Mouse (Mus musculus) hindbrain, embryonic 13.5 days (tissue): Measurements from ENCODE around the gene 2310011J03Rik. TPM values are rescaled to one million over a fixed set of nuclear protein-coding genes. Genes with fewer than 3 reads are reported as not detected.
"Not testable (repeated sequence)": the region's sequence is repeated elsewhere in the genome, so short reads cannot be mapped to it uniquely, and the experiment has no call there.

ENCODE experiments used
- ATAC-seq: fragments of 200-750 bp; cut with Nextera tagmentation; 2 replicates; pipeline ENCODE4 v1.8.0; 2017; ENCODE audit warnings: moderate TSS enrichment; ENCODE audit not compliant: low FRiP score
- H3K27ac ChIP-seq: fragments of 300-500 bp; sonication (generic); 2 replicates; pipeline ENCODE4 v1.5.1; 2015; ENCODE audit warnings: inconsistent platforms, mild to moderate bottlenecking, moderate library complexity
- H3K27me3 ChIP-seq: fragments of 300-500 bp; sonication (generic); 2 replicates; pipeline ENCODE4 v1.6.1; 2015; ENCODE audit warnings: mild to moderate bottlenecking, inconsistent platforms
- H3K36me3 ChIP-seq: fragments of 300-500 bp; sonication (generic); 2 replicates; pipeline ENCODE4 v1.6.1; 2015; ENCODE audit warnings: mild to moderate bottlenecking, inconsistent platforms
- H3K4me1 ChIP-seq: fragments of 300-500 bp; sonication (generic); replicated peaks from 2 replicates; pipeline ENCODE4 v1.6.1; 2015; ENCODE audit warnings: inconsistent platforms
- H3K4me2 ChIP-seq: fragments of 300-500 bp; sonication (generic); 2 replicates; pipeline ENCODE4 v1.6.1; 2015; ENCODE audit warnings: inconsistent platforms, mild to moderate bottlenecking, moderate library complexity
- H3K4me3 ChIP-seq: fragments of 300-500 bp; sonication (generic); 2 replicates; pipeline ENCODE4 v1.5.1; 2015; ENCODE audit warnings: mild to moderate bottlenecking, inconsistent platforms
- H3K9ac ChIP-seq: fragments of 300-500 bp; sonication (generic); 2 replicates; pipeline ENCODE4 v1.6.1; 2015; ENCODE audit warnings: mild to moderate bottlenecking, inconsistent platforms
- H3K9me3 ChIP-seq: fragments of 300-500 bp; sonication (generic); 2 replicates; pipeline ENCODE4 v1.6.1; 2016; ENCODE audit warnings: inconsistent platforms
- WGBS: fragments of 180-500 bp; shearing (Covaris S2); methylation state at CpG from one replicate; pipeline ENCODE4 v1.1.7; 2015; 5-methylcytosine and 5-hydroxymethylcytosine counted together
- polyA plus RNA-seq: library from polyadenylated mRNA; unstranded; fragments of >200 nt; fragmentation: Nextera tagmentation; extraction: Ambion mirVana; gene quantifications from 2 replicates; pipeline ENCODE4 v1.2.1, GENCODE M21; 2015

Gene 2310011J03Rik
- polyA plus RNA-seq, 1 experiment from 2014 or later: 28.5 TPM

- peak; percentile 69 for ATAC-seq
- Histone ChIP-seq H3K4me2 (no peak overlapping the region), H3K9me3 (no peaks in the 10 kb centered on the region), H3K27ac (no peak overlapping the region), H3K27me3 (peaks cover 100% of the 10 kb centered on the region), H3K4me3 (no peak overlapping the region), H3K4me1 (peaks cover 19% of the 10 kb centered on the region), H3K36me3 (no peaks in the 10 kb centered on the region), H3K9ac (no peak overlapping the region)
- WGBS: 3% methylated on average over 7 of the region's 7 CpGs
Measured at GRCm38 (mm10) chr10:80350292-80350691, 30.0 kb upstream of the 2310011J03Rik start.

- H3K27me3 ChIP-seq: peaks cover 100% of the 10 kb centered on the region
- no peaks in the 10 kb centered on the region for H3K36me3 ChIP-seq
- no peak overlapping the region for H3K27ac ChIP-seq
- no peak overlapping the region for H3K4me3 ChIP-seq
- H3K9me3 ChIP-seq: no peaks in the 10 kb centered on the region
- WGBS: 12% methylated on average over 26 of the region's 26 CpGs
- ATAC-seq: no peak
- peak overlapping the region; percentile 25; the same call in 1 of the 2 replicates for H3K4me2 ChIP-seq
- H3K9ac ChIP-seq: no peak overlapping the region
- H3K4me1 ChIP-seq: peaks cover 24% of the 10 kb centered on the region
Measured at GRCm38 (mm10) chr10:80348981-80349380, 28.6 kb upstream of the 2310011J03Rik start.

- Histone ChIP-seq H3K9me3 (no peaks in the 10 kb centered on the region), H3K4me3 (no peak within 1 kb of the TSS), H3K4me2 (peak within 1 kb of the TSS; percentile 25), H3K27ac (no peak within 1 kb of the TSS), H3K36me3 (no peaks in the 10 kb centered on the region), H3K27me3 (peaks cover 100% of the 10 kb centered on the region), H3K9ac (no peak within 1 kb of the TSS), H3K4me1 (peaks cover 30% of the 10 kb centered on the region)
- WGBS: under 1% methylated on average over 42 of the region's 42 CpGs
- no peak for ATAC-seq
Measured at GRCm38 (mm10) chr10:80348244-80348781, 28.0 kb upstream of the 2310011J03Rik start, which contains the start of gene Adamtsl5. Adamtsl5 (minus strand) TSS chr10:80348412.

GRCm38 (mm10) chr10:80347514-80347967, 27.2 kb upstream of the 2310011J03Rik start:
- H3K4me1 ChIP-seq: peaks cover 38% of the 10 kb centered on the region
- peaks cover 100% of the 10 kb centered on the region for H3K27me3 ChIP-seq
- H3K9me3 ChIP-seq: no peaks in the 10 kb centered on the region
- no peak overlapping the region for H3K9ac ChIP-seq
- no peak for ATAC-seq
- no peak overlapping the region for H3K27ac ChIP-seq
- peak overlapping the region; percentile 25; the same call in 1 of the 2 replicates for H3K4me2 ChIP-seq
- no peak overlapping the region for H3K4me3 ChIP-seq
- no peaks in the 10 kb centered on the region for H3K36me3 ChIP-seq
- 15% methylated on average over 16 of the region's 17 CpGs for WGBS

- H3K27me3 ChIP-seq: peaks cover 100% of the 10 kb centered on the region
- H3K4me3 ChIP-seq, H3K27ac ChIP-seq, H3K9me3 ChIP-seq, ATAC-seq, H3K4me2 ChIP-seq, H3K36me3 ChIP-seq, H3K9ac ChIP-seq: not testable (repeated sequence)
- WGBS: 76% methylated on average over 6 of the region's 6 CpGs
- H3K4me1 ChIP-seq: peaks cover 52% of the 10 kb centered on the region
Measured at GRCm38 (mm10) chr10:80345929-80346328, 25.6 kb upstream of the 2310011J03Rik start.

- no peak overlapping the region for H3K4me3 ChIP-seq
- ATAC-seq: no peak
- H3K9ac ChIP-seq: no peak overlapping the region
- no peak overlapping the region for H3K4me2 ChIP-seq
- no peaks in the 10 kb centered on the region for H3K9me3 ChIP-seq
- WGBS: 3% methylated on average over 16 of the region's 16 CpGs
- no peaks in the 10 kb centered on the region for H3K36me3 ChIP-seq
- H3K4me1 ChIP-seq: peaks cover 52% of the 10 kb centered on the region
- peaks cover 100% of the 10 kb centered on the region for H3K27me3 ChIP-seq
- H3K27ac ChIP-seq: no peak overlapping the region
Measured at GRCm38 (mm10) chr10:80345122-80345521, 24.8 kb upstream of the 2310011J03Rik start.

GRCm38 (mm10) chr10:80344131-80344661, 23.9 kb upstream of the 2310011J03Rik start:
- Histone ChIP-seq H3K9ac (no peak overlapping the region), H3K27ac (no peak overlapping the region), H3K4me2 (no peak overlapping the region), H3K4me3 (no peak overlapping the region), H3K27me3 (peaks cover 95% of the 10 kb centered on the region), H3K9me3 (no peaks in the 10 kb centered on the region), H3K4me1 (peaks cover 52% of the 10 kb centered on the region), H3K36me3 (no peaks in the 10 kb centered on the region)
- 42% methylated on average over 9 of the region's 9 CpGs for WGBS
- no peak for ATAC-seq

GRCm38 (mm10) chr10:80343425-80343895, 23.1 kb upstream of the 2310011J03Rik start:
- no peak overlapping the region for H3K27ac ChIP-seq
- peak overlapping the region; percentile 51 for H3K4me2 ChIP-seq
- peak overlapping the region; percentile 31 for H3K4me3 ChIP-seq
- no peaks in the 10 kb centered on the region for H3K9me3 ChIP-seq
- ATAC-seq: peak; percentile 9; the same call in 1 of the 2 replicates
- peaks cover 87% of the 10 kb centered on the region for H3K27me3 ChIP-seq
- peaks cover 46% of the 10 kb centered on the region for H3K4me1 ChIP-seq
- no peak overlapping the region for H3K9ac ChIP-seq
- 32% methylated on average over 13 of the region's 13 CpGs for WGBS
- no peaks in the 10 kb centered on the region for H3K36me3 ChIP-seq

- WGBS: 0% methylated on average over 24 of the region's 33 CpGs
- ATAC-seq: peak; percentile 55
- H3K9ac ChIP-seq: no peak overlapping the region
Measured at GRCm38 (mm10) chr10:80342749-80343424, 22.6 kb upstream of the 2310011J03Rik start.

GRCm38 (mm10) chr10:80342305-80342748, 22.0 kb upstream of the 2310011J03Rik start:
- Histone ChIP-seq H3K27me3 (peaks cover 83% of the 10 kb centered on the region), H3K4me1 (peaks cover 36% of the 10 kb centered on the region), H3K36me3 (no peaks in the 10 kb centered on the region), H3K4me2 (peak overlapping the region; percentile 51), H3K4me3 (peak overlapping the region; percentile 31), H3K27ac (no peak overlapping the region), H3K9ac (0 out of 2 replicates have a peak overlapping the region, but pooled peaks have one; percentile 24), H3K9me3 (no peaks in the 10 kb centered on the region)
- peak; percentile 38 for ATAC-seq
- WGBS: under 1% methylated on average over 26 of the region's 26 CpGs

More at GRCm38 (mm10) chr10:80342749-80343424, 22.6 kb upstream of the 2310011J03Rik start:
- H3K4me3 ChIP-seq: peak overlapping the region; percentile 31
- H3K36me3 ChIP-seq: no peaks in the 10 kb centered on the region
- H3K27ac ChIP-seq: no peak overlapping the region
- H3K4me2 ChIP-seq: peak overlapping the region; percentile 51
- H3K27me3 ChIP-seq: peaks cover 87% of the 10 kb centered on the region
- peaks cover 40% of the 10 kb centered on the region for H3K4me1 ChIP-seq
- no peaks in the 10 kb centered on the region for H3K9me3 ChIP-seq

- WGBS: 2% methylated on average over 47 of the region's 47 CpGs
- ATAC-seq: 0 out of 2 replicates have a peak, but pooled peaks have one; percentile 3
Measured at GRCm38 (mm10) chr10:80341491-80342304, 21.4 kb upstream of the 2310011J03Rik start.

More at GRCm38 (mm10) chr10:80341491-80342304, 21.4 kb upstream of the 2310011J03Rik start:
- Histone ChIP-seq H3K9me3 (no peaks in the 10 kb centered on the region), H3K27me3 (peaks cover 79% of the 10 kb centered on the region), H3K27ac (no peak overlapping the region), H3K36me3 (no peaks in the 10 kb centered on the region), H3K9ac (0 out of 2 replicates have a peak overlapping the region, but pooled peaks have one; percentile 24), H3K4me1 (peaks cover 34% of the 10 kb centered on the region), H3K4me3 (peak overlapping the region; percentile 31), H3K4me2 (peak overlapping the region; percentile 51)
